ENCODE assay signal across 22 mouse cellular contexts in genomic region chr1:31088686-31089085, GRCm38 (mm10).
A peak's percentile ranks its signal among the peaks of the same experiment; 100 is the strongest.
DNase-seq lines count a peak whose midpoint lies in the region; ATAC-seq and TF ChIP-seq lines count a peak whose summit lies in the region.
"Had no signal": no experiment of that assay in that cellular context is flagged by ENCODE, and none has a peak within 500 bp of the region (broad histone marks: within the 10 kb centered on the region; RNA-seq: fewer than 3 reads in every experiment).

No protein-coding gene starts in this region.

- no peak overlapping the region for H3K4me2 ChIP-seq in intestine, postnatal 0 days (replicated peaks; ENCODE audit: low read depth)
- H3K4me2 ChIP-seq in stomach, embryonic 15.5 days: no peak overlapping the region
- no peak overlapping the region for H3K4me2 ChIP-seq in stomach, postnatal 0 days (replicated peaks; ENCODE audit: low read depth)
- no peak overlapping the region for H3K4me2 ChIP-seq in kidney, embryonic 14.5 days (replicated peaks; ENCODE audit: low read depth, low read length)
- H3K4me2 ChIP-seq: embryonic facial prominence, embryonic 12.5 days; forebrain, embryonic 12.5 days had no signal

- intact Hi-C loops in heart, postnatal 14 days (cut with DNase I): no loop called here

- DNase-seq in heart, adult 11 months: peak; percentile 66
- DNase-seq in heart, postnatal 14 days: no peak
- DNase-seq in stomach, postnatal 0 days (ENCODE audit: low spot score): peak; percentile 33
- no peak for DNase-seq in Muller cell, postnatal 12 days (ENCODE audit: inconsistent ontology term)
- no peak for DNase-seq in adrenal gland, postnatal 10 days
- DNase-seq: adrenal gland, adult 8-10 months; adrenal gland, postnatal 25 days; cerebellum, adult 11 months; cerebellum, adult 18-20 months; cerebellum, adult 8-10 months; cerebellum, adult 9-11 months; cerebellum, postnatal 25 days had no signal

- 0 out of 2 replicates have a peak, but pooled peaks cover 3% of the 10 kb centered on the region for H3K4me1 ChIP-seq in intestine, postnatal 0 days (replicated peaks; ENCODE audit: control insufficient read depth, insufficient read depth, low read length)
- H3K4me1 ChIP-seq in stomach, embryonic 15.5 days: no peaks in the 10 kb centered on the region
- 0 out of 2 replicates have a peak, but pooled peaks cover 3% of the 10 kb centered on the region for H3K4me1 ChIP-seq in stomach, postnatal 0 days (replicated peaks; ENCODE audit: control insufficient read depth, insufficient read depth)
- H3K4me1 ChIP-seq in kidney, embryonic 14.5 days (ENCODE audit: control insufficient read depth, insufficient read depth, low read length): no peaks in the 10 kb centered on the region
- H3K4me1 ChIP-seq: embryonic facial prominence, embryonic 10.5 days; embryonic facial prominence, embryonic 12.5 days; forebrain, embryonic 12.5 days had no signal

- TF ChIP-seq CTCF in intestine, postnatal 0 days (IDR thresholded peaks at IDR 0.05; ENCODE audit: low read depth): no peak
- TF ChIP-seq CTCF in stomach, postnatal 0 days (IDR thresholded peaks at IDR 0.05; ENCODE audit: low read depth): no peak

- no peak overlapping the region for H3K9ac ChIP-seq in intestine, postnatal 0 days (ENCODE audit: low read depth, low read length)
- H3K9ac ChIP-seq in stomach, embryonic 15.5 days: no peak overlapping the region
- no peak overlapping the region for H3K9ac ChIP-seq in stomach, postnatal 0 days (ENCODE audit: low read length)
- no peak overlapping the region for H3K9ac ChIP-seq in kidney, embryonic 14.5 days (ENCODE audit: low read depth, low read length)
- H3K9ac ChIP-seq: embryonic facial prominence, embryonic 12.5 days; forebrain, embryonic 12.5 days had no signal

- peak; percentile 86 for ATAC-seq in intestine, postnatal 0 days
- ATAC-seq in stomach, embryonic 15.5 days (ENCODE audit: insufficient read depth, low FRiP score, low read depth): 0 out of 2 replicates have a peak, but pooled peaks have one; percentile 47
- ATAC-seq in stomach, postnatal 0 days (ENCODE audit: low FRiP score, low TSS enrichment): peak; percentile 90
- ATAC-seq in kidney, embryonic 14.5 days (ENCODE audit: low FRiP score, low TSS enrichment): no peak
- ATAC-seq: activated CD4-positive, CD25-positive, alpha-beta regulatory T cell, adult 4 months; forebrain, embryonic 14.5 days; forebrain, embryonic 16.5 days; Patski had no signal

- WGBS in intestine, postnatal 0 days: 45% methylated on average over 4 of the region's 4 CpGs
- WGBS in stomach, embryonic 15.5 days: 57% methylated on average over 4 of the region's 4 CpGs
- 58% methylated on average over 4 of the region's 4 CpGs for WGBS in stomach, postnatal 0 days
- 84% methylated on average over 4 of the region's 4 CpGs for WGBS in kidney, embryonic 14.5 days

- H3K9me3 ChIP-seq in intestine, postnatal 0 days (ENCODE audit: control insufficient read depth): no peaks in the 10 kb centered on the region
- H3K9me3 ChIP-seq in stomach, embryonic 15.5 days: no peaks in the 10 kb centered on the region
- H3K9me3 ChIP-seq in stomach, postnatal 0 days (ENCODE audit: control insufficient read depth, low read length): no peaks in the 10 kb centered on the region
- H3K9me3 ChIP-seq in kidney, embryonic 14.5 days (ENCODE audit: control insufficient read depth, low read length): no peaks in the 10 kb centered on the region
- H3K9me3 ChIP-seq: embryonic facial prominence, embryonic 10.5 days; embryonic facial prominence, embryonic 12.5 days; forebrain, embryonic 12.5 days had no signal

- H3K27ac ChIP-seq in intestine, postnatal 0 days (ENCODE audit: low read depth, low read length): no peak overlapping the region; the same call in 1 of the 2 replicates
- no peak overlapping the region for H3K27ac ChIP-seq in stomach, embryonic 15.5 days
- H3K27ac ChIP-seq in stomach, postnatal 0 days (replicated peaks): no peak overlapping the region
- no peak overlapping the region for H3K27ac ChIP-seq in kidney, embryonic 14.5 days (ENCODE audit: low read depth, low read length)
- H3K27ac ChIP-seq: embryonic facial prominence, embryonic 10.5 days; embryonic facial prominence, embryonic 12.5 days; forebrain, embryonic 12.5 days had no signal

- no peaks in the 10 kb centered on the region for H3K36me3 ChIP-seq in intestine, postnatal 0 days (ENCODE audit: control insufficient read depth, insufficient read depth)
- H3K36me3 ChIP-seq in stomach, embryonic 15.5 days: no peaks in the 10 kb centered on the region
- no peaks in the 10 kb centered on the region for H3K36me3 ChIP-seq in stomach, postnatal 0 days (ENCODE audit: control insufficient read depth, insufficient read depth, low read length)
- H3K36me3 ChIP-seq in kidney, embryonic 14.5 days (ENCODE audit: control insufficient read depth, insufficient read depth, low read length): no peaks in the 10 kb centered on the region
- H3K36me3 ChIP-seq: embryonic facial prominence, embryonic 10.5 days; embryonic facial prominence, embryonic 12.5 days; forebrain, embryonic 12.5 days had no signal

- TF ChIP-seq EP300 in stomach, postnatal 0 days (optimal IDR thresholded peaks at IDR 0.05): no peak

- H3K27me3 ChIP-seq in intestine, postnatal 0 days (replicated peaks; ENCODE audit: control insufficient read depth, insufficient read depth, low read length): no peaks in the 10 kb centered on the region
- H3K27me3 ChIP-seq in stomach, embryonic 15.5 days (replicated peaks): no peaks in the 10 kb centered on the region
- no peaks in the 10 kb centered on the region for H3K27me3 ChIP-seq in stomach, postnatal 0 days (ENCODE audit: control insufficient read depth, insufficient read depth, low read length)
- no peaks in the 10 kb centered on the region for H3K27me3 ChIP-seq in kidney, embryonic 14.5 days (ENCODE audit: control insufficient read depth, insufficient read depth, low read length)
- H3K27me3 ChIP-seq: embryonic facial prominence, embryonic 12.5 days; forebrain, embryonic 12.5 days; Patski had no signal

- H3K4me3 ChIP-seq in intestine, postnatal 0 days (ENCODE audit: low read depth, low read length): no peak overlapping the region
- no peak overlapping the region for H3K4me3 ChIP-seq in stomach, embryonic 15.5 days (replicated peaks)
- no peak overlapping the region for H3K4me3 ChIP-seq in stomach, postnatal 0 days (ENCODE audit: low read depth, low read length)
- no peak overlapping the region for H3K4me3 ChIP-seq in kidney, embryonic 14.5 days (ENCODE audit: low read length)
- H3K4me3 ChIP-seq: embryonic facial prominence, embryonic 10.5 days; embryonic facial prominence, embryonic 12.5 days; forebrain, embryonic 12.5 days had no signal

Comparison
In these comparisons a context has a peak if more than half of its experiments do, and no peak if none do; other contexts are left out.
1. DNase-seq: peak in heart, adult 11 months (single experiment) and stomach, postnatal 0 days (single experiment); none in heart, postnatal 14 days (0 of 2), Muller cell, postnatal 12 days (single experiment) and adrenal gland, postnatal 10 days (single experiment).